Mouse (Mus musculus): ENCODE data around the gene Lig4. TPM values are rescaled to one million over a fixed set of nuclear protein-coding genes. Genes with fewer than 3 reads are reported as not detected.
A peak's percentile ranks its signal among the peaks of the same experiment; 100 is the strongest.

Gene Lig4
- 1 to 10 TPM; 8.1 to 8.2 TPM for total RNA-seq (2021)
- 1.3 and 1.5 TPM in 2 replicates for polyA plus RNA-seq (2012; rRNA removed)
- long read RNA-seq, full-length matches to known transcripts, result 2 of 2 reads
- long read RNA-seq, partial matches to known transcripts, result 0 of 2 reads
- long read RNA-seq, other reads (novel, unspliced or antisense), result 0 of 2 reads

DNA sequence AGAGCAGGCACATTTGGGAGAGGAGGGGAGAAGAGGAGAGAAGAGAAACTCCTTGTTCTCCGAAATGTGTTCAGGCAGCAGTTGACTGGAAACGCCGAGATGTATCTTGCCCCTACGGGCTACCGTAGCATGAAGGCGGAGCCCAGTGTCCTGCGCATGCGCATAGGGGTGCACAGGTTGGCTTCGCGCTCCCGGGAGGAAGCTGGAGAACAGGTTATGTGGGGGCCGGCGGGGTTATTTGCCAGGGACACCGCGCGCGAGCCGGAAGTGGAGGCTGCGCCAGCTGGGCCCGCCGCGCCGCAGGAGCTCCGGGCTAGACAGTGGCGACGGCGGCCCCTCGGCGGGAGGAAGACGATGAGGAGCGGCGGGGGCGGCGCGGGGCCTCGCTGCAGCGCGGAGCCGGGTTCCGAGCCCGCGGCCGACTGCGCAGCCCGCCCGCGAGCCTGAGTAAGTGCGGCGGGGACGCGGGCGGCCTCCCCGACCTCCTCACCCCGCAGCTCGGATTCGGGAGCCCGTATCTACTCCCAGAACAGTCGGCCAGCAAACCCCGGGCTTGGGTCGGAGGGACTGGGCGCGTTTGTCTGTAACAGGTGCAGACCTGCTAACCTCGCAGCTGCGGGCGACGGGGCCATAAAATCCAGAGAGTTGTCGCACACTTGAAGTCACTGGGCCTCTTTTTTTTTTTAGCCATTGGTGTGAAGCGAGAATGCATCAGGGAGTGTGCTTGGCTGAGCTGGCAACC is at the start of gene Lig4, which contains the start of gene Abhd13:
Lig4 (minus strand) TSS at position 114 of the 742 bp plus-strand sequence.
Abhd13 (plus strand) TSS at position 135 of the 742 bp plus-strand sequence.
- peak; percentile 99 for DNase-seq

DNA sequence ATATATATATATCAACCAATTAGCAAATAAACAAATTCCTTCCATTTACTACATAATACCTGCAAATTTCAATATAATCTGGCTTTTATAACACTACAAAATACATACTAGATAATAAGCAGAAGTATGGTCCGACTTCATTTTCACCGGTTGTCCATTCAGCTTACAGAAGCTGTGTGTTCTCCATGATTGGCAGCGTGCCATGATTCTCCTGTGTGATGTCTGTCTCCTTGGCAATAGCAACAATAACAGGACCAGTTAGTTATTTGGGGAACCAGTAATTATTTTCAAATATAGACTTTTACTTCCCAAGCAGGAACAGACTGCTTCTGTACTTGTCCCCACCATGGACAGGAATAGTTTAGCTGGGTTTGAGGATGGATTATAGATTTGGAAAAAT is 39.7 kb upstream of the Lig4 start:
- no peak for DNase-seq

DNA sequence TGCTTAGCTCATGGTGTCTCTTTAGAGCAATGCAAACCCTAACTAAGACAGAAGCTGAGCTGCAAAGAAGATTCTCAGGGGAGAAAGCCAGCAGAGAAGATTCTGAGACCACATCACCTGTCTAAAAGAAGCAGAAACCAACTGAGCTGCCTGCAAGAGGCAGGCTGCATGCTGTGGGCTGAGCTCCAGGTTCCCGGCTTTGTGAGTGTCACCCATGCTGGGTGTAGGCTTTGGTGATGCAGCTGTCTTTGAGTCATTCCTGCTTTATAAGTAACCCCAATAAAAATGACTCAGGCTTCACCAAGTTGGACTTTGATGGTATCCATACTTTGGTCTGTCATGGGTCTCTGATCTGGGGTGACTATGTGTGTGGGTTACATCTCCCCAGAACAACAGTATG is 38.8 kb upstream of the Lig4 start:
- no peak for DNase-seq

DNA sequence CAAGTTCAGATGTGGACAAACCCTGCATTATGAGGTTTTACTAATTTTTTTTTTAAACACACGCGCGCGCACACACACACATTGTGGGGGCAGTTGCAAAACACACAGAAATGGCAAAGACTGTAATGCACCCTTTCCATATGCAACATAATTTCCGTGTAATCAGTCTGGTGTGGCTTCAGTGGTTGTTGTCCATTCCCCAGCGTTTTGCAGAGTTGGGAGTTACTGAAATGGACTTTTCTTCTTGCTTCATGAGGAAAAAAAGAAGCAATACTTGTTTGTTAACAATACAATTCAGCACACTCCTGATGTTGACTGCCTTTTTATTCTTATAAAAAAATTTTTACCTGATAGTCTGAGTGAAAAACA is 30.2 kb upstream of the Lig4 start:
- DNase-seq, result no peak

DNA sequence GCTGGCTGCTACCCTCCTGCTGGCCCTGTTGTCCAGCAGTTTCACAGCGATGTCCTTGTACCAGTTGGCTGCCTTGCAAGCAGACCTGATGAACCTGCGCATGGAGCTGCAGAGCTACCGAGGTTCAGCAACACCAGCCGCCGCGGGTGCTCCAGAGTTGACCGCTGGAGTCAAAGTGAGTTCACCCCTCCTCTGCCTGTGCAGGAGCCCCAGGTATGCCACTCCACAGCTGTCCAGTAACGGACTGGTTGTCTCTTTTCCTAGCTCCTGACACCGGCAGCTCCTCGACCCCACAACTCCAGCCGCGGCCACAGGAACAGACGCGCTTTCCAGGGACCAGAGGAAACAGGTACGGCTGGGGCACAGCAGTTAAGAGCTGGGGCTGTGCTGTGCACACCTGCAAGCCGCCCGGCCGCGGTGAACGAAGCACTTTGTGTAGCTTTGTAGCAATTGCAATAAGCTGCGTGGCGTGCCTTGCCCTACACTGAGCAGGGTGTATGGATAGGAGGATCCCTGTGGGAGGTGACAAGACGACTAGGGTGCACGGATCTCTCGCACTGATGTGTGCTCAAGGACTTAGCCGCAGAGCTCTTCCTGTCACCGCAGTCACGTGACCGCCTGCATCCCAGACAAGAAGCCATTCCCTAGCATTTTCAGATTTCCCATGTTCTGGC is 29.6 kb upstream of the Lig4 start:
- peak; percentile 74 for DNase-seq

DNA sequence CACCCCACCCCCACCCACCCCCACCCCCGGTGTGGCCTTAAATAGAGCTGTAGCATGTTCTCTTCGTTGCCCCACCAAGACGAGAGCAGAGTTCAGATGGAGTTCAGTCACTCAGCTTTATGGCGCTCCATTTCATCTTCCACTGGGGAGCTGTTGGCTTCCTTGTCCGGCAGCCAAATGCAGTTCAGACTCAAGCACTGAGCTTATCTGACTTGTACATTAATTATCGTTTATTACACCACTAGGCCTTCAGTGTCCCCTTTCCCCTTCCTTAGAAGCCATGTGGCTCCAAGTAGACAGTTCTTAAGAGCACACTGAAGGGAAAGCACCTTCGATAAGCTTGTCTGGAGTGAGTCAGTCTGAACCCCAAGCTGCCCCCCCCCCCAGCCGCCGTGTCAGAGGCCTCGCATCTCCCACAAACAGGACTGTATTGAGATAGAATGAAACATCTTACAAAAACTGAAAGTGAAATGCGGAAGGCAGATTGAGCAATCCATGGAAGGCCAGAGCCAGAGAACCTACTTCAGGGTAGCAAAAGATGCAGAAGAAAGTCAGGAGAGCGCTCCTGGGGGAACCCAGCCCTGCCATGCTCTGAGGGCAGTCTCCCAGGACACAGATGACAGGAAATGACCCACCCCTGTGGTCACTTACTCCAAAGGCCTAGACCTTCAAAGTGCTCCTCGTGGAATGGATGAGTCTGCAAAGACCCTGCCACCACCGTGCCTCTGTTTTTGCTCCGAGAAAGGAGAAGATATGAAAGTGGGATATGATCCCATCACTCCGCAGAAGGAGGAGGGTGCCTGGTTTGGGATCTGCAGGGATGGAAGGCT is 28.9 kb upstream of the Lig4 start, which contains the start of gene Tnfsf13b:
Tnfsf13b (plus strand) TSS at position 312 of the 830 bp plus-strand sequence.
- DNase-seq, result peak; percentile 26

DNA sequence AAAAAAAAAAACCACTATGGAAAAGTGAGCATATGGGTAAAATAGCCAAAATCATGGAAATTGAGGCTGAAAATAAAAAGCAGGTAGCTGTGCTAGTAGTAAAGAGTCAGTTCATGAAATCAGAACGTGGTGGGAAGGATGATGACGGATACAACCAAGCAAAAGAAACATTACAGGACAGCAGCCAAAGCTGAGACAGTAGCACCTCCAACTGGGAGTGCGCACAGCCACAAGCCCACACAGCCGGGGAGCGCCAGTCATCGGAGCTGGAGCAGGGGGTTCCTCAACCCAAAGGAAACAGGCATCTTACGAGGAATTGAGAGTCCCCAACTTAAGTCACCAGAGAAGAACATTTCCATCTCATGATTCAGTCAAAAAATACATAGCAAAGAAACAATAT is 26.6 kb upstream of the Lig4 start:
- DNase-seq, result no peak

DNA sequence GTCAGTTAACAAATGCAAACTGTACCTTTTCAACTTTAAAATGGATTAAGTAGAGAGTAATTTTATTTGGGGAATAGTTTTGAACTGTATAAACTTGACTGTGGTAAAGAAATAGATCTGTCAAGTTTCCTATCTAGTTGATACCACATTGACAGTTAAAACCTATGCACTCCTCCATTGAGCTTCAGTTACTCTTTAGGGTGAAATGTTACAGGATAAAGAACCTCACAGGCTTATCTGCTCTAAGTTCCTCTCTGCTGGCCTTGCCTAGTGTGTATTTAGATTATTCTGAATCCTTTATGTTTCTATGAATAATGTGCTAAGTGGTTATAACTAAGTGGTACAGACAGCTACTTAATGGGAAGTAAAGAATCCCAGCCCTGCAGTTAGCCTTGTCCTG is 2.7 kb upstream of the Lig4 start:
- DNase-seq, result no peak

DNA sequence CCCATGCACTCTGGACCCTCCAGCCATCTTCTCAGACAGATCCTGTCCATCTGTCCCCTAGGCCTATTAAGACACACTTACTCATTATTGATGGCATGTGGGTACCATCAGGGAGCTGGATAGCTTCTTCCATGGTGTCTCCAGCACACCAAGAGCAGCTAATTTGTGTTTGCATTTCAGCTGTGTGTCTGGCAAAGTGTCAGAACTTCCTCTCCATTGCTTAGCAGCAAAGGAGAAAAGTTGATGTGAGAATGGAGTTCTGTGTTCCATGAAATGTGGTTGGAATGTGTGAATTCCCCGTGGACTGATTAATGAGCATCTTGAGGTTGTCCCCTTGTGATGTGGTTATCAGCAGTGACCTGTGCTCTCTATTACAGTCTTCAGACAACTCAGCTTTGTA is 2.3 kb upstream of the Lig4 start:
- no peak for DNase-seq

DNA sequence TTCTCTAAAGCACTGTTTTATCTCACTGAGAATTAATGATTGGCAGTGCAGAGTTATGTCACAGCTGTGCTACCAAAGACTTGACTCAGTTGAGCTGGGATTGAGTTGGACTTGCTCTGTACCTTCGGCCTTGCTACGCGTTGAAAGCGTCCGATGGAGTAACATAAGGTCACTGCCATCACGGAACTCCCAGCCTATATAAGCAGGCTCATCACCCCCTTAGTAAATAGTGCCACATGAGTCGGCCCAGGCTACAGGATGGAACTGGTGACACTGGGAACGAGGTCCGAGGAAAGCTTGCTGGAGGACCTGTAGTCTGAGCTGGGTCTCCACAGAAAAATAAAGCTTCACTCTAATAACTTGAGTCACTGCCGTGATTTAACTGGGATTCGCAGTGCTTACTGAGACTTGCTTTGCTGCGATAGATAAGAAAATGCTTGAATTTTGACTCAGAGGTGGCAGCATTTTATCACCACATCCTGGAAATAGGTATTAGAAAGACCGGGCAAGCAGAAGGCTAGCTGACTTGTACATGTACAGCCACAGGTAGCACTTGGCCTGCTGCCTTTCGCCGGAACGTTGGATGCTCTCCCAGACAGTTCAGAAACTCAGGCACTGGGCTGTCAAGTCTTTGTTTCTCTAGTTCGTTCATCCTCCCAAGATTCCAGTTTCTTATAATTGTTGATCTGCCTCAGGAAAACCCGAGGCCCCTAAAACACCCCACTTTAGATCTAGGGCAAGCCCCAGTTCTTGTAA is 1.2 kb upstream of the Lig4 start:
- DNase-seq, result peak; percentile 12

DNA sequence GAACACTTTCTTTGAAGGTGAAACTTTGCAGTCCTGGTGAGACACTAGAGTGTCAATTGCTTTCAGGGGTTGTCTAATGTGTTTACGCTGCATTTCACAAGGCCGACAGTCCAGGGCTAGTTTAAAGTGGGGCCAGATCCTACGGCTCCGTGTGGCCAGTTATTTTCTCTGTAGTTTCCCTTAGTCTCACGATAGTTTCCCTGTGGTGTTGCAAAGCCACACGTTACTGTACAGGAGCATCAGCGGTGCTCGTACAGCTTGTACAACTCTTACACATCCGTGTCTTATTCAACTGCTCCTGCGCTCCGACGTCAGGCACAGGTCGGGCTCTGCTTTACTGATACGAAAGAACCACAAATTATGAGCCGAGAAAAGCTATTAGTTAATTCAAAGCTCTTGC is 470 bp downstream of the Lig4 start:
- DNase-seq, result no peak

DNA sequence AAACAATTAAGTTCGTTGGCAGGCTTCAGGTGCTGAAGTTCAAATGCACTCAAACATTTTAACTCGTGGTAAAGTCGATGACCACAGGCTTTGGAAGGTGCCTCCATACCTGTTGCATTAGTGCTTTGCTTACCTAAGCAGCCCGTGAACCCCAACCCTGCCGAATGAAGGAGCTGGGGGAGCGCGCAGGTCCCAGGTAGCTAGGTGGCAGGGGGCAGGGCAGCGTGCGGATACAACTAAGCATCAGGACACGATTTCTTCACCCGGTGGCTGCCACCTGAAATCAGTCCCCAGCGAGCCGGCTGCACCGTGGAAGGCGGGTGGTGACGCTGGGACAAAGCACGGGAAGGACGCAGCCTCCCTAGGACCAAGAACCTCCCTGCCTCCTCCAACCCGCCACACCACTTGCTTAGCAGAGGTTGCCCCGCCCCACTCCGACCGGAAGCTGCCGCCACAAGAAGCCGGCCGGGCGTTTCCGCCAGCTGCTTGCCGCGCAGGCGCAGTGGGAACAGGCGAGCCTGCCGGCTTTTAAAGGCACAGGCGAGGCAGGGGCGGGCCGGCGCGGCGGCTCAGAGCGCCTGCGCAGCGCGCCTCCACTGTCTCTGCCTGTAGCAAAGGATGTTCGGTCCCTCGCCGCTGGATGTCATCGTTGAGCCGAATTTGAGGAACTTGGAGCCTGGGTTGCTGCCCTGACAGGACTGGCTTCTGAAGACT is 1.4 kb downstream of the Lig4 start:
- DNase-seq, result peak; percentile 100

DNA sequence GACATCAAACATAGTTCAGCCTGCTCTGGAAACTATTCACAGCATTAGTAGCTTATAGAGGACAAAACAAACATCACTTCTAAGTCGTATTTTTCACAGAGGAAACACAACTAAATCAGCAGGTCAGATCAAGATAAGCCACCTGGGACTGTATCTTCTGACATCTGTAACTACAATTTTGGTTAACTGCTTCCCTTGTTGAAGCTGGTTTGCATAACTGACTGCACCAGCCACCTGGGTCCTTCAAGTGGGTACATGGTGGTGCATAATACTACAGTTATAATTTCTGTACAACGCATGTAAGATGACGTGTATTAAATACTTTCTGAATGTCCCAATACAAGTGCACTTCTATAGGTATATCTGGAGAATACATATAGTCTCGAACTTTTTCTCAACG is 2.2 kb downstream of the Lig4 start:
- no peak for DNase-seq

DNA sequence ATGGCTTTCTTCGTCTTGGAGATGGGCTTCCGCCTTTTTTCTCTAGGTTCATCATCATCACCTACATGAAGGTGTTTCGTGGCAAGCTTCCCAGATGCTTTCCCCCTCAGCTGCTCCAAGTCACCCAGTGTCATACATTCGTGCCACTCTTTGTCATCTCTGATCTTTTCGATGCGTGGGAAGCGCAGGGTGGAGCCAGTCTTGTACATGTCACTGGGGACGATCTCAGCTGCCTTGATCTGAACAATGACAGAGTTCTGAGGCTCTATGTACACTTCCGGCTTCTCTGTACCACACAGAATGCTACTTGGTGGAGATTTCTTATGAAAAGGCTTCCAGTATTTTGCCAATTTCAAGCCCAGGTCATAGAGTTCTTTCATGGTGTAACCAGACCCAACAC is 5.6 kb downstream of the Lig4 start:
- DNase-seq, result no peak

DNA sequence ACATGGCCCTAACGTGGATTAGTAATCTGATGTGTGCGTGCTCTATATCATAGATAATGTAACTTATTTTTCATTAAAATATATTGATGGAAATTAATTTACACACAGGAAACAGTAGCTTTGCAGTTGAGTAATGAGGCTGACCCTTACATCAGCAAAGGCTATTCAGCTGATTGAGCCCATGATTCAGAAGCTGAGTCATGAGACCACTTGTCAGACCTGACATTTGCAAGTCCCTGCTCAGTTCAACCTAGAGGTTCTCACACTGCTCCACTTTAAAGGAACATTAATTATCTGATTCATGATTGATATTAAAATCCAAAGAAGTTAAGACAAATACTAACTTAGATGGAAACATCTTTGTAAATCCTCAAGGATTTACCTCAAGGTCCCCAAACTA is 17.6 kb downstream of the Lig4 start:
- peak; percentile 63 for DNase-seq

DNA sequence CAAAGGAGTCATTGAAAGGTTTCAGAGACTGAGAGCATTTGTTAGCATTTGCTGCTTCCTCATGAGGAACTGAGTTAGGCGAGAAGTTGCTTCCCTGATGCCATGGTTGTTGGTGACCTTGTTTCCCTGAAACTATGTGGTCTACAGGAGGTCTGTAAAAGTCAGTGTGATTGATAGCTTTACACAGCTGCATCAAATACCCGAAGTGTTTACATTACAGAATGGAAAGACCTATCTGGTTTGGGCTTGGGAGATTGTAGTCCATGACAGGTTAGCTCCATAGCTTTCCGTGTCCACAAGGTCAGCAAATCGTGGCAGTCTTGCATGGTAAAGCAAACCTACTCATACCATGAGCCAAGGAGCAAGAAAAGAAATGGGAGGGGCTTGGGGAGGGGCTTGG is 19.1 kb downstream of the Lig4 start:
- DNase-seq, result no peak

DNA sequence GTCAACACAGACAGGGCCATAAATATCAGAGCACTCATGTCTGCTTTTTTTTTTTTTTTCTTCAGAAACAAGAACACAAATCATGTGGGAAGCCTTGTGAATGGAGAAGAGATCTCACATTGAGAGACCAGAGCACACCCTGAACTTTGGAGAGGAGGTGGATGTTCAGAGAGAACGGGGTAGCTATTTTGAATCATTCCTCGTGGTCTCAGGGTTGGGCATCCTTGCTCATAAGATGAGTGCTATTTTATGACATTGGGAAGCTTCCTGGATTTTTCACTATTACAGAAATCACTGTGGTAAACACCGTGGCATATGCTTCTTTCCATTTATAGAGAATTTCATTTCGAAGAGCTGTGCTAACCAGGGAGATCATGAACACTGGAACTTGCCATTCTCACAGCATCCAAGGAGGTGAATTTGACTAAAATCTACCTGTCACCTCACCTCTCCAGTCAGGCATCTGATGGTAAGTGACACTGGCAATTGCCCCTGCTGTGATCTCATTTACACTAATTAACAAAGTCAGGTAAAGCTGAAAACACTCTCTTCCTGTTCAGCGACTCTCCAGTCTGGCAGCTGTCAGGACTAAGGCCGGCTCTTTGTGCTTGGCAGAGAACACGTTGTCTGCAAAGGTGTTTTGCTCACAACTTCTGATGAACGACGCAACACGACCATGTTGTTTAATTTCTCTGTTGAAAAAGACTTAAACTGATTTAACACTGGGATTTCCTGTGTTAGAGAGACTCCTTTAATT is 28.2 kb downstream of the Lig4 start:
- no peak for DNase-seq

DNA sequence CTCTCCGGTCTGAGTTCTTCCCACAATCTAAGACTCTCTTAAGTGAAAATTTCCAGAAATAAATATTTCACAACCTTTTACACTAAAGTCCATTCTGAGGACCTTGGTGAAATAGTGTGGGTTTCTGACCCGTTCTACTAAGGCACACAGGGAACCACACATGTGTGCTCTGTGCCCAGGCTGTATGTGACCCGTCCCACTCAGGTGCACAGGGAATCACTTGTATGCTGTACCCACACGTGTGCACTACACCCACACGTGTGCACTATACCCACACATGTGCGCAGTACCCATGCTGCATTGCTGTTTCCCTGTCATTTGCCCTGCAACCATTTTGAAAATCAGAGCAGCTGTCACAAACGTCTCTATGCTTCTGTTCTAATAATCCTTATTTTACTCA is 41.9 kb downstream of the Lig4 start:
- no peak for DNase-seq

DNA sequence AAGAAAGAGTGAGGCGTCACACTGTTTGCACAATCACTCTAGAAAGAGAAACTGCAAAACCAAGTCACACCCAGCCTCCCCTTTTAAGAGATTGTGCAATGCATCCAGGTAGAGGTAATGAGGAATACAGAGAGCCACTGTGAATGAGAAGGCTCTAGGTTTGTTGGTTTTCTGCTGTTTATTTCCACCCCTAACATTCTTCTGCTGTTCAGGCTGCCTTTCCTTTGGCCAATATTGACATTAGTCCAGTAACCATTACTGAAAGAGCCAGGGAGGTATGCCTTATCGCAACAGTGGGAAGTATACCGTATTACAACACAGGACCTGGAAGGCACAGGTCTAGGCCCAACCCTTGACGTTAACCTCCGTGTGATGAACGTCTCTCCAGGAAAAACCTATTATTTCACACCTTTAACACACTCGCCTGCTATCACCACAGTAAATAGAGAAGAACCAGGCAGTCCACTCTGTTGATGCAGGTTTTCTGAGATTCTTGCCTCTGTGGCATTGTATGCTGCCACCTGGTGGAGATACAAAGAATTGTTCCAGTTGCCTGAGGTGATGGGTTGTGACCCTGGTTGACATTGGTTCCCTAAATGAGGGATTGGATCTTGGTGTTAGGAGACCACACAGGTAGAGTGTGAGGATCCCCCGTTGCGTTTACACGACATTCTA is 42.5 kb downstream of the Lig4 start:
- peak; percentile 26 for DNase-seq

DNA sequence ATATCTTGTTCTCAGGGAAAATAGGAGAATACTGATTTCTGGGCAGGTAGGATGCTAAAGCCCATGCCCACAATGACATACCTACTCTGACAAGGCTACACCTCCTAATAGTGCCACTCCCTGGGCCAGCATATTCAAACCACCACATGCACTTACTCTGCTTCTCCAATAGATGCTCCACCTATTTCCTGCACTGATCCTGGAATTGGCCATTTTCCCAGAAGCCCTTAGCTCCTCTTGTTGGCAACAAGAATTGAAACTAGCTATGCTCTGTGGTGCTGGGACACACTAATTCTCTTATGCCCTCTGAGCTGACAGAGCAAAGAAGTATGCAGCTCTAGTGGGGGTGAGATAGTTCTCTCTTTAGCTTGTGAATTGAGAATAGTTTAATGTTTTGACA is 44.8 kb downstream of the Lig4 start:
- DNase-seq, result no peak

Measured in adrenal gland, adult 2 months (tissue).